Mouse (Mus musculus) ovary, adult 18-20 months (tissue): ENCODE results near the gene Tceal1.
A peak's percentile ranks its signal among the peaks of the same experiment; 100 is the strongest.
"Not testable (repeated sequence)": the region's sequence is repeated elsewhere in the genome, so short reads cannot be mapped to it uniquely, and the experiment has no call there.

Experiments used
- DNase-seq: peaks from one replicate; pipeline ENCODE4 v3.0.0; 2022; ENCODE audit warnings: low spot score, mixed read lengths

The Tceal1 gene

DNA sequence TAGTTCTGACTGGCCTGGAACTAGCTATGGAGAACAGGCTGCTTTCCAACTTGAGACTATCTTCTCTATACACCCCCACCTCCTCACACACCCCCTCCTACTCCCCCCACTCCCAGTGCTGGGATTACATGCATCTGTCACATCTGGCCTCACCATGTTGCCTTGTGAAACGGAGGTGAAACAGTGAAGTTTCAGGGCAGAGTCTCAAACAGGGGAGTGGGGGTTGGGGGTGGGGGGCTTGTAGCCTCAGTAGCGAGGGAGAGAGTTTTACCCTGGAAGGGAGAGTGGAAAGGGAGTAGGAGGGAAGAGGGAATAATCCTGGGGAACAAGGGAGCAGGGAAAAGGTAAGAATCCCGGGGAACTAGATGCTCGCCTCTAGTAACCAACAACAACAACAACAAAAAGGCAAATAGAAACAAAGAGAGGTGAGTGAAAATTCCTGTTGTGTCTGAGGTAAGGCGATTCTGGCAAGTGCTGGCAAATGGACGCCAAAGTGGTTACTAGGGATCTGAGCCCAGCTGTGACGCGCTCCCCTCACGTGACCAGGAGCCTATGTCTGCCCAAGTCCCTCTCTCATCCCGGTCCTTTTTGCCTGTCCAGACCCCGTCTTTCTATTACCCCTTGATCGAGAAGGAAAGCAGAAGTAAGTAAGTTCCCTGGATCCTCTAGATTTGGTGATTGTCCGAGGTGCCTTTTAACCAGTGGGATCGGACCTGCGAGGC, at the start of gene Tceal1:
Gene Tceal1, plus strand, starts transcription at position 537 of the 722 bp plus-strand sequence.
- peak; percentile 23 for DNase-seq

DNA sequence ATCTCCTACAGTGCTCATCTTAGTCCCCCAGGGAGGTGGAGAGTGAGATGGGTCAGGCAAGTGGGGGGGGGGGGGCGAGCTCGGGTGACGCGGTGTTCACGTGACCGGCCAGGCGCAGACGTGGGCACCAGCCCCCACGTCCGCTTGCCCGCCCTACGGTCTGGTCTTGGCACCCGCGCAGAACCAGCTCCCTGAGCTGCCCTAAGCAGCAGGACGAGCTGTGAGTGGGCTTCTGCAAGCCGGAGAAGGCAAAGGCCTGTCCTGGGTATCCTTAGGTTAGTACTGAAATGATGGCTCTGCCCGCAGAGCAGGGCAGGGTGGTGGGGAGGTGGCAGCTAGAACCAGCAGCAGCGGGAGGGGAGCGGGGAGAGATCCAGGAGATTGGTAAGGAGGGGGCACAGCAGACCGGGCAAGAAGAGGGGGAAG, 41.5 kb upstream of the Tceal1 start:
- no peak for DNase-seq

DNA sequence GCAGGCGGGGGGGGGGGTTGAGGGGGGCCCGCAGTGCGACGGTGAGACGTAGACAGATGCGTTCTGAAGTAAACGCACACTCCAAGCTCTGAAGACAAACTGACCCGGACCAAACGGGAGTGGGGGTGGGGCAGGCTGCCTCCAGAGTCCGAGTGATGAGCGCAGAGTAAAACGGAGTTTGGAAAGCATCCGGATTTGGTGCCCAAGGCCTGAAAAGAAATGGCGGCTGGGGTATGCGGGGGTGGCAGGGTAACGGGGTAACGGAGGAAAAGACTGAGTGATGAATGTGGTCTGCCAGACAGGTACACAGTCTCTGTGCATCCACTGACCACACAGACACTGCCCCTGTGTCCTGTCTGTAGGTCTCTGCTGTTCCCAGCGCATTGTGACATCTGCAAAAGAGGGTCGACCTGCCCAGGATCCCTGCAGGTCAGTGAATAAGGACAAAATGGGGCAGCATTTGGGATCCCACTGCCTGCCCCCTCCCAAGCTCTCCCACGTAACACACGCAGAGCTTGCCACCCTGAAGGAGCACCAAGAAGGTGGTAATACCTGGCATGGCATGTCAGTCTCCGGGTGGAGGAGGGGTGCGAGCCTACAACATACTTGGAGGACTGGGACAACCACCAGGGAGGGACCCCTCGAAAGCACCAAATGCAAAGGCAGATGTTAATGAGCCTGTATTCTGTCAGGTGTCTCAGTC, 40.9 kb upstream of the Tceal1 start:
- not testable (repeated sequence) for DNase-seq

DNA sequence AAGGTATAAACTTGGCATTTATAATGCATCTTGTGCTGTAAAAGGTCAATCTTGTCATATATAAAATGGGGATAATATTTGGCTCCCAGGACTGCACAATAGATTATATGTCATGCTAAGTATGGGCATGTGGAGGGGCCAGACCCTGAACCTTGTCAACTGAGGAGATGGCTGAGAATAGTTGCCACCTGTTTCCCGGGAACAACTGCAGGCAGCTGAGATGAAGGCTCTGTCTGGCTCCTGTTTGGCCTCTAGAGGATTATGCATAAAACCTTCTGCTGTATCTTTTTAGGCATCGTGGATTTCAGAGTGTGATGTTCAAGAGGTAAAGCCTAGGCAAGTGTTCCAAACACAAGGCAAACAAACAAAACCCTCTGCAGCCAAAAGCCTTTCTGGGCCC, 39.0 kb upstream of the Tceal1 start:
- no peak for DNase-seq

DNA sequence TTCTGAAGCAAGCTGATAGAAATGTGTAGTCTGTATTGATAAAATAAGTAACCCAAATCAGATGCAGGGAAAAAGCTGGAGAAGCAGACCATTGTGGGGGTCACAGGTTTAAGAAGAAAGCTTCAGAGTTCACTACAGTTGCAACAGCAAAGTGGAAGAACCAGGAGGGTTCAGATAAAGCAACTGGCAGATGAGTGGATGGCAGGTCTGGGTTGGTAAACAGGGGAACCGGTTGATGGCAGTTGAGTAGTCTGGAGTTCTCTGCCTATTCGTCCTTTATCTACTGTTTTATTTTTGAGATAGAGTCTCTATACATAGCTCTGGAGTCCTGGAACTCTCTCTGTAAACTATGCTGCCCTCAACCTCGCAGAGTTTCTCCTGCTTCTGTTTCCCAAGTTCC, 26.8 kb upstream of the Tceal1 start:
- no peak for DNase-seq

DNA sequence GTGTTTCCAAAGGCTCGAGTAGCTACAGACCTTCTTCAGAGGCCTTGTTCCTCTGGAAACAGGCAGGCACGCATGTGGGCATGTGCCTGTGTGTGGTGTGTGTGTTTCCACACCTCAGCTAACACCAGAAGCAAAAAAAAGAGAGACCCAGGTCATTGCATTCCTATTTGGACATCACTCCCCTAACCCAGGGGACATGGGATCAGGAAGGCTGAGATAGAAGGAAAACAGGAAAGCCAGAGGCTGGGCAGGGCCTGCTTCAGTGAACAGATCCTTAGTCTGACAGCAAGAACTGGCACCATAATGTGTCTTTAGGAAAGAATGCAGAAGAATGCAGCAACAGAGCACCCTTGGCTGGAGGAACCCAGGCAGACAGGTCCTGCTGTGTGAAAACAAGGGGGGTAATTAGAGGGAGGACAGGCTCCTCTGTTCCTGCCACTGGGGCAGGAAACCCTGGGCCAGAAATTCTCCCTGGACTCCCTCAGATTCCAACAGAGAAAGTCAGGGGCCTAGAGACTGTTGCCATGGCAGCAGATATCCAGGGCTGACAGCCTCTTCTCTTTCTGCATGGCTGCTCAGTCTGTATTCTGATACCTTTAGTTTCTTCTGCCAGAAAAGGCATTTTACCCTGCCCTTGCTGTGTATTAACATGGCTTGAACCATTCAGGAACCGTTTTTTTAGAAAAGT, 16.0 kb upstream of the Tceal1 start:
- not testable (repeated sequence) for DNase-seq

DNA sequence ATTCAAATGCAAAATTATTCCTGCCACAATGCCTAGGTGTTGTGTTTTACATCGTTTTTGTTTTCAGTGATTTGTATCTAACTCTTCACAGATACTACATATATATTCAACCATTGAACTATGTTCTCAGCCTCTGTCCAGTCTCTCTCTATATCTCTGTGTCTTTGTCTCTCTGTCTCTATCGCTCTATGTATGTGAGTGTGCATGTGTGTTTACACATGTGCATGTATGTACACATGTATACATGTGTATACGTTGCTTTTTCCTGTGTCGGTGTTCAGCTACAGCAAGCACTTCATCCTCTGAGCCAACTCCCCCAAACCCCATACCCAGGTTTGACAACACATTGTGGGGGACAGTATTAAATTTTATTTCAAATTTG, 15.5 kb upstream of the Tceal1 start:
- DNase-seq = no peak

DNA sequence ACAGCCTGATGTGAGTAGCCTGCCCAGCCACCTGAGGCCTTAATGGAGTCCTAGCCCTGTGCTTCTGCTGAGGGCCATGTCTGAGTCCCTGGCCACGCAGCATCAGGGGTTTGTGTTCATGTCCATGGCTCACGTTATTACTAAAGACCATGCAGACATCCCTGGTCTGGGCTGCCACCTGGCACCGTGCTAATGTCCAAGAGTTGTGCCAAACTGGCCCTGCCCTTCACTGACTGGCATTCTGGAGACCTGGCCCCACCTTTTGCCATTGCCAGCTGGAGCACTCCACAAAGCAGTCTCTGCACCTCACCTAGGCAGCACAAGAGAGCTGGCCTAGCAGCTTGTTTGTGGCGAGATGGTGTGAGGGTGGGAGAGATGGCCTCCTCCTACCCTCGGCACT, 14.6 kb upstream of the Tceal1 start:
- no peak for DNase-seq

DNA sequence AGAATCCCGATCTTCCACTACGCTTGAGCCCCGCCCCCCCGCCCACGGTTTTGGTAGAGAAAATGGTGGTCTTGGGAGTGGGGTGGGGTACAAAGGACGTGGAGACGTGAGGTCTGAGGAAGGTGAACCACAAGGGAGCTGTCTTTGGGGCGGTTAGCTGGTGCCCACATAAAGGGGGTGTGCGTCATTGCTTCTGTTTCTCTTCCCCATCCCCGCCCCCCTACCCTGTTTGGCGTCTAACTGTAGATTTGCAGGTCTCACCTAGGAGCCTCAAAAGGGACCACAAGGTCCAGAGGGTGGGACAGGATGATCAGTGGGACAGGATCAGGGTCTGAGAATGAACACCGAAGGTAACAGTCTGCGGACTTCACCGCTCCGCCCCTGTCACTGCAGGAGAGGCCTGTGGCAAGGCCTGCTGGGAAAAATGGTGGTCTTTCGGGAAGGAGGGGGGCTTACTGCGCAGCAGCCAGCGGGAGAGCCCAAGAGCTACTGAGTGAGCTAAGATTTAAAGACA, 443 bp downstream of the Tceal1 start:
- DNase-seq = peak; percentile 17

DNA sequence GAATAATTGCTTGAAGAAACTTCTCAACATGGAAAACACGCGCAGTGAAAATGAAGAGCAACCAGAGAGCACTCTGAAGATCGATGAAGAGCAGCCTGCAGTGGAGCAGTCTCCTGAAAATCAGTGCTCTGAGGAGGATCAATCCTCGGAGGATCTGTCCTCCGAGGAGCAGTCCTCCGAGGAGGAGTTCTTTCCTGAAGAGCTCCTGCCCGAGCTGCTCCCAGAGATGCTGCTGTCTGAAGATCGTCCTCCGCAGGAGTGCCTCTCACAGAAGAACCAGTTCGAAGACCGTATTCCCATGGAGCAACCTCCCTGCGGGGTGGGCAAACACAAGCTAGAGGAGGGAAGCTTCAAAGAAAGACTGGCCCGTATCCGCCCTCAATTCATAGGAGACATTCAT, 1.0 kb downstream of the Tceal1 start:
- no peak for DNase-seq

DNA sequence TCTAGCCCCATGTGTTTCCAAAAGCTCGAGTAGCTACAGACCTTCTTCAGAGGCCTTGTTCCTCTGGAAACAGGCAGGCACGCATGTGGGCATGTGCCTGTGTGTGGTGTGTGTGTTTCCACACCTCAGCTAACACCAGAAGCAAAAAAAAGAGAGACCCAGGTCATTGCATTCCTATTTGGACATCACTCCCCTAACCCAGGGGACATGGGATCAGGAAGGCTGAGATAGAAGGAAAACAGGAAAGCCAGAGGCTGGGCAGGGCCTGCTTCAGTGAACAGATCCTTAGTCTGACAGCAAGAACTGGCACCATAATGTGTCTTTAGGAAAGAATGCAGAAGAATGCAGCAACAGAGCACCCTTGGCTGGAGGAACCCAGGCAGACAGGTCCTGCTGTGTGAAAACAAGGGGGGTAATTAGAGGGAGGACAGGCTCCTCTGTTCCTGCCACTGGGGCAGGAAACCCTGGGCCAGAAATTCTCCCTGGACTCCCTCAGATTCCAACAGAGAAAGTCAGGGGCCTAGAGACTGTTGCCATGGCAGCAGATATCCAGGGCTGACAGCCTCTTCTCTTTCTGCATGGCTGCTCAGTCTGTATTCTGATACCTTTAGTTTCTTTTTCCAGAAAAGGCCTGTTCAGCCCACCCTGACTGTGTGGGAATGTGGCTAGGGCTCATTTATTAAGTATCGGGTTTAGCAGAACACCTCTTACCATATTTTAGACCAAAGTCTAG, 7.1 kb downstream of the Tceal1 start:
- DNase-seq = not testable (repeated sequence)

DNA sequence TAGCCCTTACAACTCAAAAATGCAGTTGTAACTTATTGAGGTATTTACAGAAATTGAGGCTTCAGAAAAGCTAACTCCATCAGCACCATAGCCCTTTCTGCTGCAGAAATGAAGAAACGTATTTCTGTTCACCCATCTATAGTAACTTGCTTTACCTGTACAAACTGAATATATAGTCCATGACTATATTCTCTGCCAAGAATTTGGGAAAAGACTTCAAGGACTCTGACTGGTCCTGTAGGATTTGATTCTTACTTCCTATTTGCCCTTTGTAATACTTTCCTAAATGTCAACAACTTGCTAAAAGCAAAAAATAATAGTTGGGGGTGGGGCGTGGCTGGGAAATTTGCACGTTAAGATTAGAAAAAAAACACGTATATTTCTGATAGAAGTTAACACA, 24.2 kb downstream of the Tceal1 start:
- no peak for DNase-seq

DNA sequence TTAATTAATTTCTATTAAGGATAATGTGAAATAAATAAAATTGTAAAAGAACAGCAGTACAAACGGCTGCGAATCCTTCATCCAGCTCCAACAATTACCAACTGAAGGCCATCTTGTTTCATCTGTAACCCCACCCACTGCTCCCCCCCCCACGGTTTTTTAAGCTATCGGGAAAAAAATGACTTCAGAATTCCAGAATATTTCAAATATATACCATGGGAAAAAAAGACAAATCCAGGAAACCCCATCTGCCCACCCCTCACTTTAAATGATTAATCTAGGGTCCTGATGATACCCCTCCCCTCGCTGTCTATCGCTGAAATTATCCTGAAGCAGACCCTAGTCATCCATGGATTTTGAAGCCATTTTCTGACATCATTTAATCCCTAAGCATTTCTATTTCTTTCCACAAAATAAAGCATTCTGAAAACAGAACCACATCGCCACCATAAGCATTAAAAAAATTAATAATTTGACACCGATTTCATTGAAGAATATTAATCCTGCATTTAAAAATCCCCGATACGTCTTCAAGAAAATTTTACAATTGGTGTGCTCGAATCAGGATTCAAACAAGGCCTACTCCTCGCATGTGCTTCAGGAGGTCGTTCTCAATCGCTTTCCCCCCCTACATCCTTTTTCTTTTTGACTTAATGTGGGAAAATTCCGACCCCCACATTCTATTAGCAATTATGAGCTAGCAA, 32.5 kb downstream of the Tceal1 start:
- no peak for DNase-seq

DNA sequence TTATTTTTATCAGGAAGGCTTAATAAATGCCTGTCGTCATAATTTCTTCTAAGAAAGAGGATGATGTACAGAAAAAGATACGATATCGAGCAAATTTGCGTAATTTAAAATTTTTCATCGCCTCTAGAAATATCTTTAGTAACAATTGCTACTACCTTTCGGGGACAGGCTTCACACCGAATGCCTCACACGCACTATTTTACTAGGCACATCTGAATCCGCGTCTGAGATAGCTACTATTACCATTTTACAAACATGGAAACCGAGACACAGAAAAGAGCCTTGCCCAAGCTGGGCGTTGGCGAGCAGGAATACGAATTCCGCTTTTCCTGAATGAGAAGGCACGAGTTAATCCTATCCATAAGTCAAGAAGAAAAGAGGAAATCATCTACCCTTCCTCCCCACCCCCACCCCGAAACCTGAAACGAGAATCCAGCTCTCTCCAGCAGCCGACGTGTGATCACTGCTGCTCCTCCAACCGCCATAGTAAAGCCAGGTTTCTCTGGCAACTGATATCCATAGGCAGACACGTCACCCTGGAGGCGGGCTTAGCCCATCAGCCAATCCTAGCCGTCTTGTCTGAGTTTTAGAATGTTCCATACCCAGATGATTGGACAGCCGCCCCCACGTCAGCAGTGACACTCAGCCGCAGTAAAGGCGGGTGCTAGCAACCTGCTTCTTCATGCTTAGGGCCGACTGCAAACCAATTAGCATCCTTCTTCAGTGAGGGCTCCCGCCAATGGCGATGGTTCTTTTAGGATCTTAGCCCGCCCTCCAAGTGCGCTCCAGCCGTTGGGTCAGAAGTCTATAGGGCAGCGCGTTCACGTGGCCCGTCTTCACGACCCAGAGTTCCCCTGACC, 33.2 kb downstream of the Tceal1 start:
- DNase-seq = peak; percentile 95

DNA sequence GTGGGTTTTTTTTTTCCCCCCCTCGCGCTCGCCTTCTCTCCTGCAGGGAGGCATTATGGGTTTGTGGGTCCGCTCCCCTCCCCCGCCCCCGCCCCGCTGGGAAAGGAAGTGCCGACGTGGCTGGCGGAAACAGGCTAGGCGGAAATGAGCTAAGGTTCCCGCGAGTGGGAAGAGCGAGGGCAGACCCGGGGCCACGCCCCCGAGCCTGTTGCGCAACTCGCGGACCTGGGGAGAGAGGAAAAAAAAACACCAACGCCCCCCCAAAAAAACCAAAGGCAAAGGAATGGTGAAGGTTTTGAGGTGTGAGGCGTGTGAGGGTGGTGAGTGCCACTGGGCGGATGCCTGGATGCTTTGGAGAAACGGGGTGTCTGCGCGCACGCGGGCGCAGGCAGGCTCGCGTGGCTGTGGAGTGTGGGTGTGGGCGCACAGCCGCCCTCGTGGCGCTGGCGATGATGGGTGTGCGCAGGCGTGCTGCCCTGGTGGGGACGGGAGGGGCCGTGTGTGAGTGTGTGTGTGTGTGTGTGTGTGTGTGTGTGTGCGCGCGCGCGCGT, 33.9 kb downstream of the Tceal1 start:
- peak; percentile 71 for DNase-seq

DNA sequence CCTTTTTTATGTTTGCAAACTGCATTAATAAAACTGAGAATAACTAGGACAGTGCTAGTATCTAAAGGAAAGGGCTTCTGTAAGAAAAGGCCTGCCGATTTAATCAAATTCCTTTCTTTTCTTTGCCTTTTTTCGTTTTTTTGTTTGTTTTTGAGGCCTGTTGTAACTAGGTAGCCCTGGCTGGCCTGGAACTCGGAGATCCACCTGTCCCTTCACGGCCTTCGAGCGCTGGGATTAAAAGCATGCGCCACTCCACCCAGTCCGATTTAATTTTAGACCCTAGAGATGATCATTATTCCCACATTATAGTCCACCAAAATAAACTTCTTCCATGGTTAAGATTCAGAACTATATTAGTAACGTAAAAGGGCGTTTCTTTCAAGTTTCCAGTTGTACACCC, 34.5 kb downstream of the Tceal1 start:
- DNase-seq = no peak

DNA sequence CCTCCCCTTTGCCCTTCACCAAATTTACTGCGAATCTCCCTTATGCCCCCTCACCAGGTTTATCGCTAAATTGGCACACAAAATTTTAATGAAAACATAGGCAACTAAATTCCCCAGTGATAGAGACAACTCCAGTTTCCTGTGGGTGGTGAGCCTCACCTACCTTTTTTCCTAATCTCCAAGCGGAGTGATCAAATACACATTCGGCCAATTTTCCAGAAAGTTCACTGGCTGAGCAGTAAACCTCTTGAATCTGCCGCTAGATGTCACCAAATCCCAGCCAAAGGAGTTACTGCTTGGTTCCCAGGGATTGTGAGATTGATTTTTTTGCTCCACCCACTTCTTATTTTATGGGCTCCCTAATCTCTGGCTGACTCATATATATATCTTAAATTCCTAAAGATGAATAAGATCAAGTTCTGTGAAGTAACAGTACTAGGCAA, 34.9 kb downstream of the Tceal1 start:
- no peak for DNase-seq

DNA sequence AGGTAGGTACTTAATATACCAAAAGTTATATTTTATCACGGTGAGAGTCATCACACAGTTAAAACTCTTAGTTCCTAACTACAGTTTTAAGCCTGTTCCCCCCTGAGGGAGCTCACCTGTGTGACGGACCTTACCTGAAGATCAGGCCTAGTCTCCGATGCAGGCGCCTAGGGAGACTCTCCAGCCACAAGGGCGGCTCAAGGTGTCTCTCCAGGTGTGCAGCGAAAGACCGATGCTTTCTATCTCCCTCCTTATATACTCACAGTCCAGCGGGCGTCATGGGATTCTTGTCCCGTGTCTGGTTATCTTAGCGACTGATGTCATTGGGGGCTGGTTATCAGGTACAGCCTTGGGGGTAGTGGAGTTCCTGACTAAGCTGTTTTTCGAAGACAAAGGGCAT, 35.7 kb downstream of the Tceal1 start, which contains the start of gene Morf4l2:
Gene Morf4l2, minus strand, starts transcription at position 232 of the 400 bp plus-strand sequence.
- DNase-seq = no peak

DNA sequence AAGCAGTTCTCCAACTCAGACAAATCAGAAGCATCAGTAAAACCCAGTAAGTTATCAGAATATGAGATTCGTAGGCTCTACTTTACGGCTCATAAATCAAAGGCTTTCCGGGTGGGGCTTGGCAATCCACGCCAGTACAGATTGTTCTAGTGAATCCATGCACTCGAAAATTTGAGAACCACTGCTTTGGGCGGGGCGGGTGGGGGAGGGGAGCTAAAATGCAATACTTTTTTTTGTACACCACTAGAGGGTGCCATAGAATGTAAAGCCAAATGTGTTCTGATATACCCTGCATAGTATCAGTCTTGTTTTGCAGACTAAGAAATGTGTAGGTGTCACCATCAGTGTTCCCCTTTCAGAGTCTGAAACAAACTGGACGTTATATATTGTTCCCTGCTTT, 36.9 kb downstream of the Tceal1 start:
- no peak for DNase-seq

DNA sequence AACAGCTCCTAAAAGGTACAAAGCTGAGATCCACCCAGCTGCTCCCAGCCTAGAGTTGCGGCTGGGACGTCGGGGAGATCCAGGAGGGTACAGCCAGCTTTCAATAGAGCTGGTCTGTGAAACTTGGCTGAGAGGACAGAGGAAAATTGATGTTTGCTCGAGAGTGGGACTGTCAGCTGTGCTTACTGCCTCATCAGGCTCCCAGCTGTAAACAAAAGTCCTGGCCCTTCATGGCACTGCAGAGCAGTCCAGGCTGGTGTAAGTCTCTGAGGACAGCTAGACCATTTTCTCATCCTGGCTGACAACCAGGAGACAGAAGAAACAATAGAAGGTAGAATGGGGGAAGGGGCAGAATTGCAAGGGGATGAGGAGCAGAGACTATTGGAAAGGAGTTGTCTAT, 41.5 kb downstream of the Tceal1 start:
- no peak for DNase-seq
